Mouse (Mus musculus) embryonic facial prominence, embryonic 14.5 days (tissue): ENCODE measurements around the gene Mfsd2a. TPM values are rescaled to one million over a fixed set of nuclear protein-coding genes. Genes with fewer than 3 reads are reported as not detected.
A peak's percentile ranks its signal among the peaks of the same experiment; 100 is the strongest.
"Not testable (repeated sequence)": the region's sequence is repeated elsewhere in the genome, so short reads cannot be mapped to it uniquely, and the experiment has no call there.

Source experiments
- ATAC-seq: fragments of 200-750 bp; cut with Nextera tagmentation; 2 replicates; pipeline ENCODE4 v1.8.0; 2017; ENCODE audit warnings: low read depth, moderate number of reproducible peaks, moderate TSS enrichment
- DNase-seq: peaks from one replicate; pipeline ENCODE4 v3.0.0-alpha.2; 2015; ENCODE audit warnings: low spot score
- H3K27ac ChIP-seq: fragments of 300-500 bp; sonication (generic); replicated peaks from 2 replicates; pipeline ENCODE4 v1.5.1; 2014; ENCODE audit warnings: low read depth, mild to moderate bottlenecking, low read length, moderate library complexity
- H3K27me3 ChIP-seq: fragments of 300-500 bp; sonication (generic); replicated peaks from 2 replicates; pipeline ENCODE4 v1.6.1; 2014; ENCODE audit warnings: low read length; ENCODE audit not compliant: control insufficient read depth, insufficient read depth
- H3K36me3 ChIP-seq: fragments of 300-500 bp; sonication (generic); 2 replicates; pipeline ENCODE4 v1.6.1; 2014; ENCODE audit warnings: low read length, mixed read lengths; ENCODE audit not compliant: control insufficient read depth, insufficient read depth
- H3K4me1 ChIP-seq: fragments of 300-500 bp; sonication (generic); 2 replicates; pipeline ENCODE4 v1.6.1; 2014; ENCODE audit warnings: antibody characterized with exemption, low read length; ENCODE audit not compliant: control insufficient read depth, insufficient read depth
- H3K4me2 ChIP-seq: fragments of 300-500 bp; sonication (generic); 2 replicates; pipeline ENCODE4 v1.6.1; 2014; ENCODE audit warnings: low read depth, mild to moderate bottlenecking, low read length, moderate library complexity, mixed read lengths
- H3K4me3 ChIP-seq: fragments of 300-500 bp; sonication (generic); 2 replicates; pipeline ENCODE4 v1.5.1; 2014; ENCODE audit warnings: low read depth, mild to moderate bottlenecking, low read length
- H3K9ac ChIP-seq: fragments of 300-500 bp; sonication (generic); 2 replicates; pipeline ENCODE4 v1.6.1; 2014; ENCODE audit warnings: low read depth, mild to moderate bottlenecking, low read length, moderate library complexity, mixed read lengths
- H3K9me3 ChIP-seq: fragments of 300-500 bp; sonication (generic); 2 replicates; pipeline ENCODE4 v1.6.1; 2016; ENCODE audit warnings: low read length; ENCODE audit not compliant: control insufficient read depth
- WGBS: fragments of 180-500 bp; shearing (Covaris S2); extraction: QIAGEN DNeasy Blood & Tissue Kit; methylation state at CpG from one replicate; pipeline ENCODE4 v1.1.7; 2014; 5-methylcytosine and 5-hydroxymethylcytosine counted together
- polyA plus RNA-seq: library from polyadenylated mRNA; unstranded; fragments of >200 nt; fragmentation: Nextera tagmentation; extraction: Ambion mirVana; gene quantifications from 2 replicates; pipeline ENCODE4 v1.2.1, GENCODE M21; 2014

The Mfsd2a gene
- polyA plus RNA-seq, 1 experiment from 2014 or later = 5.3 TPM

DNA sequence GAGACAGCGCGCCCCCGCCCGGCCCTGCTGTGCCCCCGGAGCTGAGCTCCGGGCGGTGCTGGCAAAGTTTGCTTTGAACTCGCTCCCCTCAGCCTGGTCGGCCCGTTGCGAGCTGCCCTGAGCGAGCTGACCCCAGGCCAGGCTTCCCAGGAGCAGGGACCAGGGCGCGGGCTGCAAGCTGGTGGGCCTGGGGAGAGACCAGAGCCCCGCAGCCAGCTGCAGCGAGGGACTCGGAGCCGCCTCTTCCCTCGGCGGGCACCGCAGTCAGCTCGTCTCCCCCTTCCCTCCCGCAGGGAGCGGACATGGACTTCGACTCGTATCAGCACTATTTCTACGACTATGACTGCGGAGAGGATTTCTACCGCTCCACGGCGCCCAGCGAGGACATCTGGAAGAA is 35.2 kb upstream of the Mfsd2a start:
- peak; percentile 23 for ATAC-seq
- Histone ChIP-seq H3K9ac (peak overlapping the region; percentile 90), H3K36me3 (0 out of 2 replicates have a peak, but pooled peaks cover 12% of the 10 kb centered on the region), H3K4me3 (peak overlapping the region; percentile 78), H3K27me3 (no peaks in the 10 kb centered on the region), H3K4me1 (peaks cover 11% of the 10 kb centered on the region), H3K27ac (peak overlapping the region; percentile 84), H3K9me3 (no peaks in the 10 kb centered on the region), H3K4me2 (peak overlapping the region; percentile 96)
- 0% methylated on average over 12 of the region's 32 CpGs for WGBS
- peak; percentile 55 for DNase-seq

DNA sequence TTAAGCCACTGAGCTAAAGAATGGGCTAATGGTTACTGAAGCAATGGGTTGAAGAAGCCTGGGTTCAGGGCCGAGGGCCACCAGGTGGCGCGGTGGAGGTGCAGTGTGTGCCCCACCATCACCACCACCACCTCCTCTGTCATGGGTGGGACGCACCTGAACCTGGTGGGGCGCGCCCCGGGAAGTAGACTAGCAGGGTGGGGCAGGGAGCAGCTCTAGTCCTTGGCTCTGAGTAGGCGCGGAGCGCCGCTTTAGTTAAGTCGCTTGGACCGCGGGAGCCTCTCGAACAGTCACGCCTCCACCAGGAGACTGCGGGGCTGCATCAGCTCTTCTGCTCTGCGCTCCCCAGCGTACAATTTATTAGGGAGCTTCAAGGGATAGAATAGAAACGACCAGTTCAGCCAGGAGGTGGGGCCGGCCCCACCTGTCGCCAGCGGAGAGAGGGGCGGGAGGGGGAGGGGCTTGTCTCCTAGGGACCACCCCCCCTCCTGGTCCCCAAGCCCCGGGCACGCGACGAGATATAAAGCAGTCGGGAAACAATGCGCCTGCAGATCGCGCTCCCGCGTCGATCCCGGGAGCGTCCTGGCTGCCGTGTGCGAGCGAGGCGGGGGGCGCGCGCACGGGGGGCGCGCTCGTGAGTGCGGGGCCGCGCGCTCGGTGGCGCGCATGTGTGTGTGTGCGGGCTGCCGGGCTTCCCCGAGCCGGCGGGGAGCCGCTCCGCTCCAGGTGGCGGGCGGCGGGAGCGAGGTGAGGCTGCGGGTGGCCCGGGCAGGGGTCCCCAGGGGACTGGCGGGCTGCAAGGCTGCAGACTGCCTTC is 34.6 kb upstream of the Mfsd2a start, which contains the start of gene Mycl:
TSS of gene Mycl (plus strand) at position 249 of the 817 bp plus-strand sequence.
- 0 out of 2 replicates have a peak, but pooled peaks cover 8% of the 10 kb centered on the region for H3K36me3 ChIP-seq
- H3K4me2 ChIP-seq = peak within 1 kb of the TSS; percentile 96
- peak within 1 kb of the TSS; percentile 90 for H3K9ac ChIP-seq
- H3K27me3 ChIP-seq = no peaks in the 10 kb centered on the region
- under 1% methylated on average over 21 of the region's 69 CpGs for WGBS
- peak within 1 kb of the TSS; percentile 84 for H3K27ac ChIP-seq
- H3K9me3 ChIP-seq = no peaks in the 10 kb centered on the region
- peak; percentile 79 for ATAC-seq
- peak within 1 kb of the TSS; percentile 78 for H3K4me3 ChIP-seq
- peaks cover 11% of the 10 kb centered on the region for H3K4me1 ChIP-seq
- peak; percentile 93 for DNase-seq

DNA sequence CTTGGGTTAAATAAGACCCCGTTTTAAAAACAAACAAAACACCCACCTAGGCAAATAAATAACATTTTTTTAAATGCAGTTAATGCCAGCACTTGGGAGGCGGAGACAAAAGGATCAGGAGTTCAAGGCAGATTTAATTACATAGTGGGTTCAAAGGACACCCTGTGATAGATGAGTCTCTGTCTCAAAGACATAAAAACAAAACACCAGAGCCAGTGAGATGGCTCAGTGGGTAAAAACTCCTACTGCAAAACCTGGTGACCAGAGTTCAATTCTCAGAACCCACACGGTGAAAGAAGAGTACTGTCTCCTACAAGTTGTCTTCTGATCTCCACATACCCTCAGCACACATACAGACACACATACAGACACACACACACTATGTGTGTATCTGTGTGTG is 31.3 kb upstream of the Mfsd2a start:
- DNase-seq (no peak), ATAC-seq (no peak)
- no peak overlapping the region for H3K4me3 ChIP-seq
- no peaks in the 10 kb centered on the region for H3K9me3 ChIP-seq
- no peaks in the 10 kb centered on the region for H3K36me3 ChIP-seq
- no peak overlapping the region for H3K27ac ChIP-seq
- no peak overlapping the region for H3K9ac ChIP-seq
- H3K4me2 ChIP-seq = no peak overlapping the region
- no peaks in the 10 kb centered on the region for H3K27me3 ChIP-seq
- WGBS = 62% methylated on average over 3 of the region's 3 CpGs
- peaks cover 4% of the 10 kb centered on the region; the same call in 1 of the 2 replicates for H3K4me1 ChIP-seq

DNA sequence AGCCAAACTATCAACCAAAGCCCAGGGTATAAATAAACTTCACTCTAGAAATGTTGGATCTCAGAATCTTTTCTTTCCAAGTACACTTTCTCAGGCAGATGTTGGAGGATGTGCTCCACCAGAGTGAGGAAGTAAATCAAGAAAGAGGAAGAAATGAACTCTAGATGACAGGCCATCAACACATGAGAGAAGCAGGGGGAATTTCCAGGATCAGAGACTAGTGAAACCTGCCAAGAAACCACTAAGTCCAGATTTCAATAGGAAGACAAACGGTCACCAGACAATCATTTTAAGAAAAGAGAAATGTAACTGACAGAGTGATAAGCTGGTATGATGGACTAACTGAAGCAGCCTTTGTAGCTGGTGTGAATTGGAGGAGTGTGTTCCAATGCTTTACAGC is 30.2 kb upstream of the Mfsd2a start:
- Histone ChIP-seq H3K9ac (no peak overlapping the region), H3K4me1 (no peaks in the 10 kb centered on the region), H3K27ac (no peak overlapping the region), H3K27me3 (no peaks in the 10 kb centered on the region), H3K4me2 (no peak overlapping the region), H3K4me3 (no peak overlapping the region), H3K9me3 (no peaks in the 10 kb centered on the region), H3K36me3 (no peaks in the 10 kb centered on the region)
- ATAC-seq (no peak), DNase-seq (no peak)
- whole genome bisulfite sequencing = 85% methylated on average over 1 of the region's 1 CpGs

DNA sequence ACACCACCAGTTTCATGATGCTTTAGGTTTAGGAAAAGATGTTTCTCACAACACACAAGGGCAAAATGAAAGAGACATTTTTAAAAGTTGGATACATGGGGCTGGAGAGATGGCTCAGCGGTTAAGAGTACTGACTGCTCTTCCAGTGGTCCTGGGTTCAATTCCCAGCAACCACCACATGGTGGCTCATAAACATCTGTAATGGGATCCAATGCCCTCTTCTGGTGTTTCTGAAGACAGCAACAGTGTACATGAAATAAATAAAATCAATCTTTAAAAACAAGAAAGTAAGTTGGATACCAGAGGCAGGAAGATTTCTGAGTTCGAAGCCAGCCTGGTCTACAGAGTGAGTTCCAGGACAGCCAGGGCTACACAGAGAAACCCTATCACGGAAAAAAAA is 27.0 kb upstream of the Mfsd2a start:
- DNase-seq, H3K4me3 ChIP-seq, H3K36me3 ChIP-seq, H3K4me2 ChIP-seq, ATAC-seq, H3K27ac ChIP-seq, H3K9me3 ChIP-seq, H3K4me1 ChIP-seq, H3K9ac ChIP-seq: not testable (repeated sequence)
- WGBS = 60% methylated on average over 3 of the region's 3 CpGs
- H3K27me3 ChIP-seq = peaks cover 15% of the 10 kb centered on the region

DNA sequence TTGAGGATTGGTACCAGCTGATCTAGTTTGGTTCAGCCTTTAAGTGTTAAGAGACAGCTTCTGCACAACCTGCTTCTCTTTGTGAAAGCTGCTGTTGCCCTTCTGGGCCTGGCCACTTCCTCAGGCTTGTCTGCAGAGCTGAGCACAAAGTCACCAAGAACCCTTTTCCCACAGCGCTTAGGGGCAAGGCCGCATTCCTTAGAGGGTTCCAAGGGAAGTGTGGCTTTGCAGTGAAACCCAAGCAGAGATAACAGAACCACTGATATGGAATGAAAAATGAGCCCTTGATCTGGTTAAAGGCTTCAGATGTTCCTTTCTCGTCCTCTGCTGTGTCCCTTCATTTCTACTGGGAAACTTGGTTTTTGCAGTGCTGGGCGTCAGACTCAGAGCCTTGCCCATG is 26.4 kb upstream of the Mfsd2a start:
- Histone ChIP-seq H3K27me3 (peaks cover 21% of the 10 kb centered on the region), H3K27ac (no peak overlapping the region), H3K4me1 (0 out of 2 replicates have a peak, but pooled peaks cover 3% of the 10 kb centered on the region), H3K9ac (no peak overlapping the region), H3K36me3 (no peaks in the 10 kb centered on the region), H3K4me3 (no peak overlapping the region), H3K9me3 (no peaks in the 10 kb centered on the region), H3K4me2 (no peak overlapping the region)
- no peak for ATAC-seq
- no peak for DNase-seq
- 76% methylated on average over 4 of the region's 4 CpGs for WGBS

DNA sequence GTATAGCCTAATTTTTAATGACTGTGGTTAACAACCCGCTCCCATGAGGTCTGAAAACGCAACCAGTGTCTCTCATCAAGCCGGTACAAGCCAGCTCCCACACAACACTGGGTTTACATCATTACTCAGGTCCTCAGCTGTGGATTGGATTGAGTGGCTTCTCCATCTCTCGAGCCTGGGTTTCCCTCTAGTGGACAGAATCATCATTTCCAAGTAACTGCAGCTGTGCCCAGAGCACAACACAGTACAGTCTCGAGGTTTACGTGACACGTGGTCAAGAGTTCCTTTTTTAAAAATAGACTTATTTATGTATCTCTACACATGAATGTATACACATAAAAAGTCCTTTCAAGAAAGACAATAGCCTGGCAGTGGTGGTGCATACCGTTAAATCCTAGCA is 24.1 kb upstream of the Mfsd2a start:
- H3K9me3 ChIP-seq = no peaks in the 10 kb centered on the region
- peaks cover 24% of the 10 kb centered on the region for H3K27me3 ChIP-seq
- no peak overlapping the region for H3K9ac ChIP-seq
- H3K36me3 ChIP-seq = no peaks in the 10 kb centered on the region
- peak; percentile 90 for ATAC-seq
- peak; percentile 88 for DNase-seq
- no peak overlapping the region for H3K4me2 ChIP-seq
- no peak overlapping the region for H3K4me3 ChIP-seq
- H3K4me1 ChIP-seq = 0 out of 2 replicates have a peak, but pooled peaks cover 3% of the 10 kb centered on the region
- H3K27ac ChIP-seq = no peak overlapping the region
- 35% methylated on average over 8 of the region's 8 CpGs for WGBS

DNA sequence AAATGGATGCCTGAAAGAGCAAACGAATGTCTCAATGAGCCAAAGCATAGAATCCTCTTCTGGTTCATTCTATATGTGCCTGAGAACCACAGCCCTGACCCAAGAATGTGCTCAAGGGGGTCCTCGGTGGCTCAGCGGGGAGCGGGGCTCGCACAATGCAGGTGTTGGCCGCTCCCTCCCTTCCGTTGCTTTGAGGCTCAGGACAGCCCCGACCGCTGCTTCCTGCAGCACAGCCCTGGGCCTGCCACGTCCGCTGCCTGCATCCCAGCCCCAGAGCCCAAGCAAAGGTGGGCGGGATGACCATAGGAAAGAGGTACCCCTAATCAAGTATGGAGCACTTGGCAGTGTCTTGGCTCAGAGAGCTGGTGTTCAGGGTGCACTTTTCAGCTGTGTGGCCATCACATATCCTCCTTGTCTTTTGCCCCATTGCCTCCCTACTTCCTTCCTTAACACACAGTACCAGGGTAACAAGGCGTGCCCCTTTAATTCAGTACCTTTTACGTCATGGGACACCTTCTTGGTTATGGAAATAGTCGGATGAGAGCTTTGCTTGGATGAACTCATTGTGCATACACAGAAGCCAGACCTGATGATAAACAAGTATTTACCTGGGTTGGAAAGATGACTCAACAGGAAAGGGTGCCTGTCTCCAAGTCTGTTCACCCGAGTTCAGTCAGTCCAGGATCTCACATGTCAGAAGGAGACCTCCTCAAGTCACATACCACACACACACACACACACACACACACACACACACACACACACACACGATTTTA is 22.7 kb upstream of the Mfsd2a start:
- WGBS = 19% methylated on average over 16 of the region's 17 CpGs
- Histone ChIP-seq H3K27me3 (peaks cover 24% of the 10 kb centered on the region), H3K27ac (no peak overlapping the region), H3K4me3 (no peak overlapping the region), H3K4me2 (peak overlapping the region; percentile 29), H3K9ac (no peak overlapping the region), H3K4me1 (0 out of 2 replicates have a peak, but pooled peaks cover 3% of the 10 kb centered on the region), H3K9me3 (no peaks in the 10 kb centered on the region), H3K36me3 (no peaks in the 10 kb centered on the region)
- ATAC-seq (no peak), DNase-seq (no peak)
